Mouse (Mus musculus) adrenal gland, adult 10 weeks (tissue): Measurements from ENCODE around the gene Ywhag. TPM values are rescaled to one million over a fixed set of nuclear protein-coding genes. Genes with fewer than 3 reads are reported as not detected.

ENCODE experiments used
- polyA plus RNA-seq: library from polyadenylated mRNA; stranded (reverse); fragments of 350-450 nt; fragmentation: Illumina TruSeq; extraction: RNeasy Lipid Tissue Mini Kit (QIAGEN cat#74804); gene quantifications from one replicate; pipeline ENCODE4 v1.2.3, GENCODE M21; 2014; ENCODE audit warnings: low read depth, low replicate concordance

Ywhag gene
- polyA plus RNA-seq: 368 TPM

GRCm38 (mm10) chr5:135934481-135935175, at the start of gene Ywhag:
Gene Ywhag, minus strand, starts transcription at chr5:135934616.

GRCm38 (mm10) chr5:135979904-135980303, 45.5 kb upstream of the Ywhag start, which contains the start of gene Zp3:
Gene Zp3, plus strand, starts transcription at chr5:135980099.

GRCm38 (mm10) chr5:135974365-135974764, 39.9 kb upstream of the Ywhag start, which contains the start of gene Ssc4d:
Gene Ssc4d, minus strand, starts transcription at chr5:135974531.

GRCm38 (mm10) chr5:135887675-135888102, 46.7 kb downstream of the Ywhag start, which contains the start of gene Hspb1:
Gene Hspb1, plus strand, starts transcription at chr5:135887919.

Other genes with a start within 250 kb of the Ywhag start
- gene Tmem120a, start 190.2 kb downstream of the Ywhag start, polyA plus RNA-seq: 5.4 TPM
- not detected for gene Styxl1, start 156.2 kb downstream of the Ywhag start, polyA plus RNA-seq
- gene Mdh2, start 156.1 kb downstream of the Ywhag start, polyA plus RNA-seq: 43.1 TPM
- 0.23 TPM for gene Srrm3, start 127.7 kb downstream of the Ywhag start, polyA plus RNA-seq
- 0.99 TPM for gene Hspb1, start 46.7 kb downstream of the Ywhag start, polyA plus RNA-seq
- gene Ssc4d, start 39.9 kb upstream of the Ywhag start, polyA plus RNA-seq: 1.4 TPM
- gene Zp3, start 45.5 kb upstream of the Ywhag start, polyA plus RNA-seq: not detected
- gene Dtx2, start 60.2 kb upstream of the Ywhag start, polyA plus RNA-seq: 0.41 TPM
- gene Upk3b, start 103.9 kb upstream of the Ywhag start, polyA plus RNA-seq: 0.70 TPM
- not detected for gene Upk3bl, start 119.9 kb upstream of the Ywhag start, polyA plus RNA-seq
- gene Rasa4, start 149.3 kb upstream of the Ywhag start, polyA plus RNA-seq: 0.23 TPM
- 6.1 TPM for gene Polr2j, start 182.0 kb upstream of the Ywhag start, polyA plus RNA-seq
- gene Lrwd1, start 201.5 kb upstream of the Ywhag start, polyA plus RNA-seq: 0.47 TPM
- 0.93 TPM for gene Alkbh4, start 201.5 kb upstream of the Ywhag start, polyA plus RNA-seq
- gene Orai2, start 236.1 kb upstream of the Ywhag start, polyA plus RNA-seq: 0.82 TPM